Mouse (Mus musculus) forelimb bud, embryonic 11.5 days (tissue): Measurements from ENCODE around the gene Gle1.
"Not testable (repeated sequence)": the region's sequence is repeated elsewhere in the genome, so short reads cannot be mapped to it uniquely, and the experiment has no call there.

ENCODE experiments used
- DNase-seq: peaks from one replicate; pipeline ENCODE4 v3.0.0-alpha.2; 2012; ENCODE audit warnings: low read depth, low spot score

Gle1 gene

DNA sequence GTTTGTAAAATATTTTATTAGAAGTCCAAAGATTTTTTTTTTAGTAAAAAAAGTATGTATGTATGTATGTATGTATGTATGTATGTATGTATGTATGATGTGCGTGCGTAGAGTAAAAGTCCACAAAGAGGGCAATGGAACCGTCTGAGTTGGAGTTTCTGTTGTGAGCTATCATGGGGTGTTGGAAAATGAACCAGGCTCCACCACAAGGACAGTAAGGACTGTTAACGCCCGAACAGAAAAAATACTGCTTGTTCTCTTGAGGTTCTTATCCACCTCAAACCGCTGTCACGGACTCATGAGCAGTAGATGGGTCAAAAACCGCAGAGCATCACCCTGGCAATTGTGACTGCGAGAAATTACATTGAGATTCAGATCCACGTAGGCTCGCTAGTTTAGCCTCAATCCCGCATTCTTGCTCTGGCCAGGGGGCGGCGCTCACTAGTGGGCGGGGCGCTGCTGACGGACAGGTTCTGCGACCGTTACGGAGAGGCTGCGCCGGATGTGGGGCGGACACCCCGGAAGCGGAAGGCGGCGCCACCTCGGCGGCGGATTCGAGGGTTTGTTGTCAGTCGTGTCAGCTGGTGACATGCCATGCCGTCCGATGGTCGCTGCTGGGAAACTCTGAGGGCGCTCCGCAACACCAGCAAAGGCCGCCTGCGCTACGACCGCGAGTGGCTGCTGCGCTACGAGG is at the start of gene Gle1:
Gene Gle1, plus strand, starts transcription at position 521 of the 694 bp plus-strand sequence.
- peak; percentile 91 for DNase-seq

DNA sequence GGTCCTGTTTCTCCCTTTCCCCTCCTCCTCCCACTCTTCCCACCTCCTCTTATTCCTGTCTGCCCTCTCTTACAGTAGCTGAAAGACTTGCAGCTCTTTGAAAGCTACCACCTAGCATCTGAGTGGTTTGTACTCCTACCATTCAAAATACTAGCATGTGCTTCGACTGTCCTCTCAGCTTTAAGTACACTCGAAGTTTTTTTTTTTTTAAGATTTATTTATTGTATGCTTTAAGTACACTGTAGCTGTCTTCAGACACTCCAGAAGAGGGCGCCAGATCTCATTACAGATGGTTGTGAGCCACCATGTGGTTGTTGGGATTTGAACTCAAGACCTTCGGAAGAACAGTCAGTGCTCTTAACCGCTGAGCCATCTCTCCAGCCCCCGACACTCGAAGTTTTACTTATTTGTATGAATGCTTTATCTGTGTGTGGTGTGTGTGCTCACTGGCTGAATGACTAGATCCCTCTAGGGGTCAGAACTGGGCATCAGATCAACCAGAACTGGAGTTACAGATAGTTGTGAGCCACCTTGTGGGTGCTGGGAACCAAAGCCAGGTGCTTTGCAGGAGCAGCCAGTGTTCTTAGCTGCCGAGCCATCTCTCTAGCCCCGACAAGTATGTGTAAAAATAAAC is 48.5 kb upstream of the Gle1 start:
- not testable (repeated sequence) for DNase-seq

DNA sequence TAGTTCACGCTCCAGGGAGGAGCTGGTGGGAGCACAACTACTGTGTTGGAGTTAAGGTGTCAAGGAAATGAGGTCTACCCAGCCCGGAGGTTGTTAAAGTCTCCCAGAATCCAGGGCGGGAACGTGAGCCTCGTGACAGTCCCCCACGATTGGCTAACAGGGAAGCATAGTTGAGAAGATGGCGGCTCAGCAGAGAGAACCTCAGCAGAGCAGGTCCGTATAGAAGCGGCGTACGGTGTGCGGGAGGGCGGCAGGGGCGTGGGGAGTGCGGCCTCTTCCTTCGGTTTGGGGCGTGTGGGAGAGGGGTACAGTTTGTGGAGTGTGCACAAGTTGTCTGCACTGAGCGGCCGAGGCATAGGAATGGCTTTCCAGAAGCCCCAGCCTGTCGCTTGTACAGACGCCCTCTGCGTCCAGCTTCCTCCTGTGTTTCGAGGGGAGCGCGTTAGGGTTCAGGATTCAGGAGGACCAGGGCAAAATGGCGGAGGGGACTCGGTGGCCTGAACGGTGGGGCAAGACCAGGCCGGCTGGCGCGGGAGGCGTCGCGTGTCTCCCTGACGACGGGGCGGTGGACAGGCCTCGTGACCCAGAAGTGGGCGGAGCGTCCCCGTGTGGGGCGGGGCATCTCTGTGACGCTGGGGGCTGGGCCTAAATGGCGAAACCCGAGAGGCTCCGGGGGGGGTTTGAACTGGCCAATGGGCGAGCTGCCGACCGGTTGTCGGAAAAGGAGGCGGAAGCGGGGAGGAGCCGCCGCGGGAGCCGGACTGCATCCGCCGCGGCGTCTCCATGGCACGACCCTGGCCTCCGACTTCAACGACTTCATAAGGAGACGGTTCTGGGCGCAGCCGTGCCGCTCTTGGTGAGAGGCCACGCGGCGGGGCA is 45.9 kb upstream of the Gle1 start, which contains the start of gene Odf2:
Gene Odf2, plus strand, starts transcription at position 156 of the 879 bp plus-strand sequence.
- peak; percentile 99 for DNase-seq

DNA sequence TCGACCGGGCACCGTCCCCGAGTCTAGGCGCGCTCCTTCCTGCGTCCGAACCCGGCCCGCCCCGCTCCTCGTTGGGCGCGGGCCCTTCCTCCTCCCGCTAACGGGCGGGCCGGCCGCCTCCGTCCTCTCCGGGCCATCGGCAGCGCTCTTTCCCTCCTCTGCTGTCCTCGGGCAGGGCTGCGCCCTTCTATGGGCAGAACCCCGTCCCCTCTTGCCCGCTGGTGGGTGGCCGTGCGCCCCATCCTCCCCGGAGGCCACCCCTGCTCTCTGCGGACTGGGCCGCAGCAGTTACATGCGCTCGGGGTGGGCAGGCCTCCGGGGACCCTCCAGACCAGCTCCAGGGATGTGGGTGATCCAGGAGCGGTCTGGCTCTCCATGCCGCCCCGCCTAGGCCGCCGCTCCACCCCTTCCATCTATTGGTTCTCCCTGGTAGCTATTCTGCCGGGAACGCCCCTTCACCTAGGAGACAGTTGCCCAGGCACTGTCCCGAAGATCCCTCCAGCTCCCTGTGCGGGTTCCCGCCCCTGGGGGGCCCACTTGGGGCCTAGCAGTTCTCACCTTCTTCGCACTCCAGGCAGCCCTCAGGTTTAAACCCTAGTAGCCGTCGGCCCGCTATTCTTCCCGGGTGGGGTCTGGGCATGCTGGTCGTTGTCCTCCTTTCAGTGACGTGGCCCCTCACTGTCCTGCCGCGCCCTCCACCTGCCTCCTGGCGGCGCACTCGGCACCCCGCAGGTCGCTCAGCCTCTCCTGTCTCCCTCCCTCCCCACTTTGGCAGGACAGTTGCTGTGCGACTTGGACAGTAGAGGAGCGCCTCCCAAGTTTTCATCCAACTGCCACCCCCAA is 45.0 kb upstream of the Gle1 start:
- peak; percentile 63 for DNase-seq

DNA sequence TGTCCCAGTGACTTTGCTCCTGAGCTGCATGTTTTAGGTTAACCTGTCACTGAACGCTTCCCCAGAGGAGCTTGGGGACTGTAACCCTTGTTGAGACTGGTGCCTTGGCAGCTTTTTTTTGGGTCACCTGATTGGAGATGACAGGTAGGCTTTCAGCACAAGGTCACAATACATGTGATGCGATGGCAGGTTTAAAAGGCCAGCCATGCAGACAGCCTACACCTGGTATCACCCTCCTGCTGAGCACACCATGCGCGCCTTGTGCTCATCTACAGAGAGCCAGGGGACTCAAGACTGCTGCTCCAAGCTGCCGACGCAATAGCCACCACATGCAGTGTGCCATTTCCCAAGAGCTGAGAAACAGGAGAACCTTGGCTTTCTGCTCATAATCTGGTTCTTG is 43.5 kb upstream of the Gle1 start:
- DNase-seq = no peak

DNA sequence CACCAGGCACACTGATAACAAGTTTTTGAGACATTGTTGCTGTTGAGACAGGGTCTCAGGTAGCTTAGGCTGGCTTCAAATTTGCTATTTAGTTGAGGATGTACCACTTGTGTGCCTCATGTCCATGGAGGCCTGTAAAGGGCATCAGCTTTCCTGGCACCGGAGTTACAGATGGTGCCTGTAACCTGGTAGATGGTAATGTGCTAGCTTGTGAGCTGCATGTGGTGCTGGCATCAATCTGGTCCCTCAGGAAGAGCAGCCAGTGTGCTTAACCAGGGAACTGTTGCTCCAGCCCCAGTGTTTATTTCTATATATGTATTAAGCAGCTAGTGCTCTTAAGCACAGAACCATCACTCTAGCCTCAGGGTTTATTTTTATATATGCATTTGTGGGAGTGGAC is 39.2 kb upstream of the Gle1 start:
- DNase-seq = no peak

DNA sequence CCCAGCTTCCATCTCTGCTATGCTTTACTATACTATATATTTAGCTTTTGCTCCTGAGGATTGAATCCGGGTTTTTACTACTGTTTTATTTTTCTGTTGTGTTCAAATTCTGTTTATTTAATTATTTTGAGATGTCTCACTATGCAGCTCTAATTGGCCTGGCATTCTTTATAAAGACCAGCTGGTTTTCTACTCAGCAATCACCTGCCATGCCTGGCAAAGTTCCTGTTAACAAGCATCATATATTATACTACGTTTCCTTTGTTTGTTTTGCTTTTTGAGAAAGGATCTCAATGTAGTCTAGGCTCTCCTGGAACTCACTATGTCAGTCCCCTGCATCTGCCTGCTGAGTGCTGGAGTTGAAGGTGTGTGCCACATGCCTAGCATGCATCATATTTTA is 37.9 kb upstream of the Gle1 start:
- no peak for DNase-seq

DNA sequence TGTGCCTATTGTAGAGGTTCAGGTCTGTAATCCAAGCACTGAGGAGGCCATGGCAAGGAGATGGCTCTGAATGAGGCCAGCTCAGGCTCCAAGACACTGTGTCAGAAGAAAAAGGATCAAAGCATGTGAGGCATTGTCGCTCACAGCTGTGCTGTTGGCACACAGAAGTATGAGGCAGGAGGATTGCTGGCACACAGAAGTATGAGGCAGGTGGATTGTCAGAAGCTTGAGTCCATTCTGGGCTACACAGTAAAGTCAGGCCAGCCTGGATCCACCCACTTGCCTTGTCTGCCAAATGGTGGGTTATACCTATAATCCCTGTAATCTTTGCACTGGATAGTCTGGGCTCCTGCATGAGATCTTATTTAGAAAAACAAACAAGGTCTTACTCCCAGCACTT is 37.1 kb upstream of the Gle1 start:
- DNase-seq = no peak

DNA sequence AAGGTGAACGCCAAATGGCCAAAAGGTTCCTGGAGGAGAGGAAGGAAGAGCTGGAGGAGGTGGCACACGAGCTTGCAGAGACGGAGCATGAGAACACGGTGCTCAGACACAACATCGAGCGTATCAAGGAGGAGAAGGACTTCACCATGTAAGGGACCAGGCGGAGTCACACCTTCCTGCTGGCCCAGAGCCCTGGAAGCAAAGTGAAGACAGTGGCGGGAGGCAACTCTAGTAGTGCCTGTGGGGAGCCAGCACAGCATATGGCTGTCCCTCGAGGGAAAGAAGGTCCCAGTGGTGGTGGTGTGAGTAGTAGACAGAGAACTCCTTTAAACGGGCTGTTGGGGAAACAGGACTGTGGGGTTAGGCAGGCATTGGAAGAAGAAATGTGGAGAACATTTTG is 33.0 kb upstream of the Gle1 start:
- no peak for DNase-seq

DNA sequence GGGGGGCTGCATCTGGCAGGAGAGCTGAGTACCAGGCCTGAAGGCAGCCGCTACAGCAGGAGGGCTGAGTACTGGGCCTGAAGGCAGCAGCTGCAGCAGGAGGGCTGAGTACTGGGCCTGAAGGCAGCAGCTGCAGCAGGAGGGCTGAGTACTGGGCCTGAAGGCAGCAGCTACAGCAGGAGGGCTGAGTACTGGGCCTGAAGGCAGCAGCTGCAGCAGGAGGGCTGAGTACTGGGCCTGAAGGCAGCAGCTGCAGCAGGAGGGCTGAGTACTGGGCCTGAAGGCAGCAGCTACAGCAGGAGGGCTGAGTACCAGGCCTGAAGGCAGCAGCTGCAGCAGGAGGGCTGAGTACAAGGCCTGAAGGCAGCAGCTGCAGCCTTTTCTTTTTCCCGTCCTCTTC is 27.1 kb upstream of the Gle1 start:
- DNase-seq = not testable (repeated sequence)

DNA sequence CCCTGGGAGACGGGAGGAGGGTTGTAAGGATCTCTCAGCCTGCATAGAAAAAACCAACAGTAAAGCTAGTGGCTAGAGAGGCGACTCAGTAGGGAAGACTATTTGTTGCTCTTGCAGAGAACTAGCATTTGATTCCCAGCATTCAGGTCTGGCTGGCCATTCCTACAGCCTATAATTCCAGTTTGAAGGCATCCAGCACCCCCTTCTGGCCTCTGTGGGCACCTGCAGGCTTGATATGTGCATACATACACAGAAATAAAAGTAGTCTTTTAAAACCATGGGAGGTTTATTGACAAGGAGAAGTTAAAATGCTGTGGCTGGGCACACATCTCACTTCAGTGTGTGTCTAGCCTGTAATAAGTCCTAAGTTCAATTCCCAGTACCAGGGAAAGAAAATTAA is 25.2 kb upstream of the Gle1 start:
- DNase-seq = peak; percentile 16

DNA sequence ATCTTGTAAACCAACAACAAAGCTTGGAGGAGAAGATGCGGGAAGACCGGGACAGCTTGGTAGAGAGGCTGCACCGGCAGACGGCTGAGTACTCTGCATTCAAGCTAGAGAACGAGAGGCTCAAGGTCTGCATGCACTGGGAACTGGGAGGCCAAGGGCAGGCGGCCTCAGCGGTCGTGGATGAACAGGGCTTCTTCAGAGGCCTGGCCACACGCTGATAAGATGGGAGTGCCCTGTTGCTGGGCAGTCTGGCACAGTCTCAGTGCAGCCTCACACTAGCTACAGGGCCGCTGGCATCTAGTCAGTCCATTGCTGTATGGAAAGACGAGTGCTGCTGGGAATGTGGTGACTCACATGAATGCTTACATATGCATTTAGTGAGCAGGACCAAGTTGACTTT is 17.6 kb upstream of the Gle1 start:
- DNase-seq = no peak

DNA sequence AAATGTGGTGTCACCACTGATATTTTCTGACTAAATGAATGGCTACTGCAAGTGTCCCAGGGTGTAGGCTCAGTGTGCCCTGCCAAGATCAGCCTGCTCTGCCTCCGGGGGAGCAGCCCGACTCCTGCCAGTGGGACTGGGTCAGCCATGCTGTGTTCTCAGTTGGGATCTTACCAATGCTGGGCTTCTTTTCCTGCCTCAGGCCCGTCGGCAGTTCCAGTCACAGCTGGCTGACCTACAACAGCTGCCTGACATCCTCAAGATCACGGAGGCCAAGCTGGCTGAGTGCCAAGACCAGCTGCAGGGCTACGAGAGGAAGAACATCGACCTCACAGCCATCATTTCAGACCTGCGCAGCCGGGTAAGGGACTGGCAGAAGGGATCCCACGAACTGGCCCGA is 13.2 kb upstream of the Gle1 start:
- DNase-seq = no peak

DNA sequence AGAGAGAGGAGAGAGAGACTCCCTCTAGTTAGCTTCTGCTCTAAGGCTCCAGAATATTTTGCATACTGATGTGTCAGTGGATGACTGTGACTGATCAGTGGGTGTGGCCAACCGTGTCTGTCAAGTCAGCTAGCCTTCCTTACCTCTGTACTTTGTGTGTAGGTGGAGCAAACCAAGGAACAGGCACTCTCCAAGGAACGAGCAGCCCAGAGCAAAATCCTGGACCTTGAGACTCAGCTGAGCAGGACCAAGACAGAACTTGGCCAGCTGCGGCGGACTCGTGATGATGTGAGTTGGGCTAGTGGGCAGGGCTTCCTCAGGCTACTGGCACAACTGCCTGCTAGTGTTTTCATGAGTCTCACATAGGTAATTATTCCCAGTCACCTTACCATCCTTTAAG is 8.7 kb upstream of the Gle1 start:
- no peak for DNase-seq

DNA sequence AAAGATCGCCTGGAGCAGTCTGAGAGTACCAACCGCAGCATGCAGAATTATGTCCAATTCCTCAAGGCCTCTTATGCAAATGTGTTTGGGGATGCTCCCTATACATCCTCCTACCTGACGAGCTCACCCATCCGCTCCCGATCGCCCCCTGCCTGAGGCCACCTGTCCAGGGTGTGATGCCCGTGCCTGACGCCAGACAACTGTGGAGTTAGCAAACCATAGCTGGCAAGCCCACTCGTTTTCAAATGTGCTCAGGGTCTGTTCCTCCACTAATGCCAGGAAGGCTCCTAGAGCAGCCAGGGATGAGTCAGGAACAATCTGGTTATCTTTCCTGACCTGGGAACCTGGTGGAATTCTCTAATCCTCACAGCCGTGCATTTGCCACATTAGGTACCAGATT is 4.7 kb upstream of the Gle1 start:
- no peak for DNase-seq

DNA sequence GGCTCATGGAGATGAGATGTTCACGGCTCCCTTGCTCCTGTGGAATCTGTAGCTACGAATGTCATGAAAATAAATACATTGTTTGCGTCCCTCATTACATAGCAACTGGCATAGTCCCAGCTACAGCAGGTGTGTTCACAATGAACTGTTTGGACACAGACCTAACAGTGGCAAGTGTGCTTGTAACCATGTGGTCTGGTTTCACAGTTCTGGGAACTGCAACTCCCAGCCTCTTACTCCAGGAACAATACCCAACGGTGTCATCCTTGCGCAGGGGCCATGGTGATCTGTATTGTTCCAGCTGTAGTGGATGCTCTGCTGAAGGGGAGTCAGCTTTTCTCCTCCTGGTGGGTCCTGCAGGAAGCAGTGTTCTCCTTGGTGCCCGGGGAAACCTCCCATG is 4.0 kb upstream of the Gle1 start:
- no peak for DNase-seq

DNA sequence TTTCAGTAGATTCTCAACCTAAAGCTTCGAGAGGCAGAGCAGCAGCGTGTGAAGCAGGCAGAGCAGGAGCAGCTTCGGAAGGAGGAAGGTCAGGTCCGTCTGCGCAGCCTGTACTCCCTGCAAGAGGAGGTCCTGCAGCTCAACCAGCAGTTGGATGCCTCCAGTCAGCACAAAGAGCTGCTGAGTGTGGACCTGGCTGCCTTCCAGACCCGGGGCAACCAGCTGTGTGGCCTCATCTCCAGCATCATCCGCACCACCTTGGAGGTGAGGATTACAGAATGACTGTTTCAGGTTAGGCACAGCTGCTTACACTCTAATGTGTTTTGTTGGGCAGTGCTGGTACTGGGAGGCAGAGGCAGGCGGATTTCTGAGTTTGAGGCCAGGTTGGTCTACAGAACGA is 4.8 kb downstream of the Gle1 start:
- DNase-seq = no peak

DNA sequence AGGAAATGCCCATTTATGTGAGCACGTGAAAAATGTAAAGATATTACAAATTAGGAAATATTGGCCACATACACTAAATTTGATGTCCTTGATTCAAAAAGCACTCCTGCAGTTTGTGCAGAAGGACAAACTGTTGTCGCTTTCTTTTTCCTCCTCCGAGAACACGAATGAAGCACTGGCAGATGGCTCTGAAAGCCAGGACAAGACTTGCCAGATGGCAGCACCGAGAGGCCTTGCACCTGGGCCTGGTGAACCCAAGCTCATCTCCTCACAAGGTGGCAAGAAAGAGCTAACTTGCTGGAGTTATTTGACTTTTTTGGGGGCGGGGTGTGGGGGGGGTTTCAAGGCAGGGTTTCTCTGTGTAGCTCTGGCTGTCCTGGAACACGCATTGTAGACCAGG is 5.6 kb downstream of the Gle1 start:
- DNase-seq = no peak

DNA sequence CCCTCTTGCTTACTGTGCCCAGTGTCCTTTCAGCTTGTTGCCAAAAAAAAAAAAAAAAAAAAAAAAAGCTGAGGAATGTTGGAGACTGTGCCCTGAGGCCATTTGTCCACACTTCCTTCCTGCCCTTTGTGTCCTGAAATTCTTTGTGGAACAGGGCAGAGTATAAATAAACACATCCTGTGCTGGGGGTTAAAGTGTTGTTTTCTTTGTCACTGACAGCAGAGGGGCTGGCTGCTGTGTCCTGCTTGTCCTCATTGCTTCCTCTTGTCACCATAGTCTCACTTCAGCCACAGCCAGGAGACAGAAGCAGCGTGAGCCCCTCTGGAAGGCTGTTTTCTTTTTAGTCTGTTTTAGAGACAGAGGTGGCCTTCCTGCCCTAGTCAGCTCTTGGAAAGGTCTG is 9.5 kb downstream of the Gle1 start:
- no peak for DNase-seq

DNA sequence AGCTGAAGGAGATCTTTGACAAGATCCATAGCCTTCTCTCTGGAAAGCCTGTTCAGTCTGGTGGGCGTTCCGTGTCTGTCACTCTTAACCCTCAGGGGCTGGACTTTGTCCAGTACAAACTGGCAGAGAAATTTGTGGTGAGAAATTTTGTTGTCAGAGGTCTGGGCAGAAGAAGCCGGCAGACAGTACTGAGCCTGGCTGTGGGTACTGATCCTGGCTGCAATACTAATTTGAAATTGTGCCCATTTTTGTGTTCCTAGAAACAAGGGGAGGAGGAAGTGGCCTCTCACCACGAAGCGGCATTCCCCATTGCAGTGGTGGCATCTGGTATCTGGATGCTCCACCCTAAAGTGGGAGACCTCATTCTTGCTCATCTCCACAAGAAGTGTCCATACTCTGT is 13.7 kb downstream of the Gle1 start:
- DNase-seq = no peak

DNA sequence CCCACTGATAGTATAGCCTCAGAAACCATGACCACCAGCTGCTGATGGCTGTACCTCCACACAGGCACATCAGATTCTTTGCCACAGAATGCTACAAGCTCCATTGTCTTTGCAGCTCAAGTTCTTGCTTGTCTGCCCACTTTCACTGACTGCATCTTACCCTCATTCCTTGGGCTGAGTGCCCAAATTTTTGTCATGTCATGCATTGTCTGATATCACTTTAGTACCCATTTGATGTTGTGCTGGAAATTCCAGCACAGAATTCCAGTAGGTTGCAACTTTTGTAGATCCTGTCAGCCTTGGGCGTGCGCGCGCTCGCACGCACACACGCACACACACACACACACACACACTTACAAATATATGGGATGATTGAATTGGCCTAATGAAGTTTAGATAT is 26.0 kb downstream of the Gle1 start:
- DNase-seq = no peak
